Mouse (Mus musculus): ENCODE measurements around the gene Prom1. TPM values are rescaled to one million over a fixed set of nuclear protein-coding genes. Genes with fewer than 3 reads are reported as not detected.
"Not testable (repeated sequence)": the region's sequence is repeated elsewhere in the genome, so short reads cannot be mapped to it uniquely, and the experiment has no call there.

Prom1 gene
- polyA plus RNA-seq (2014; fragmentation: Nextera tagmentation; extraction: Ambion mirVana), result 105 and 110 TPM in 2 replicates

- peak; percentile 77 for ATAC-seq (ENCODE audit: insufficient read depth, low FRiP score, low TSS enrichment)
- WGBS, result under 1% methylated on average over 44 of the region's 44 CpGs
- Histone ChIP-seq H3K27me3 (ENCODE audit: control insufficient read depth, insufficient read depth, low read length) (no peaks in the 10 kb centered on the region), H3K27ac (ENCODE audit: low read depth, low read length) (peak within 1 kb of the TSS; percentile 88), H3K9ac (ENCODE audit: low read length) (peak within 1 kb of the TSS; percentile 93), H3K4me2 (ENCODE audit: low read depth) (peak within 1 kb of the TSS; percentile 72), H3K36me3 (ENCODE audit: control insufficient read depth, insufficient read depth, low read length) (no peaks in the 10 kb centered on the region), H3K9me3 (ENCODE audit: control insufficient read depth, low read length) (no peaks in the 10 kb centered on the region), H3K4me1 (ENCODE audit: control insufficient read depth, insufficient read depth, low read length) (peaks cover 2% of the 10 kb centered on the region; the same call in 1 of the 2 replicates), H3K4me3 (ENCODE audit: low read depth, low read length) (peak within 1 kb of the TSS; percentile 62)
- DNase-seq (ENCODE audit: low spot score), result peak; percentile 75
These were observed at the start of gene Prom1 for GRCm38 (mm10) chr5:44101231-44102110. TSS of gene Prom1 (minus strand) at chr5:44102032.

DNA sequence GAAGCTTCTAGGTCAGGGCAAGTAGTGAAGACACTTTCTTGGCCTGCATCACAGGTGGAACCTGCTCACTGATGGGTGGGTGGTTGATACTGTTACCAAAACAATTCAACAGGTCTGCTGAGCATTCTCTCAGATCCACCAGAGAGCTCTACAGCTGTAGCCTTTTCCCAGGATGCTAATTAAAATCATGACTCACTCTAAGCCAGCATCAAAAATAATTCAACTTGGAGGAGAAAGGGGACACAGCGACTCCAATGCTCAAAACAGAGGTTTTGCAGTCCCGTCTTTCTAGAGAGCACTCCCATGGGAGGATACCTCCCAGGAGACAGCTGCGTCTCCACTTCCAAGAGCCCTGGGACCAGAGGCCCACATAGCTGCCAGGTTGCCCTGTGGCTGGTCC lies 45.9 kb upstream of the Prom1 start:
- WGBS, result 92% methylated on average over 3 of the region's 3 CpGs
- Histone ChIP-seq H3K4me1 (ENCODE audit: control insufficient read depth, insufficient read depth, low read length) (no peaks in the 10 kb centered on the region), H3K27ac (ENCODE audit: low read depth, low read length) (no peak overlapping the region), H3K9ac (ENCODE audit: low read length) (no peak overlapping the region), H3K27me3 (ENCODE audit: control insufficient read depth, insufficient read depth, low read length) (no peaks in the 10 kb centered on the region), H3K36me3 (ENCODE audit: control insufficient read depth, insufficient read depth, low read length) (no peaks in the 10 kb centered on the region), H3K9me3 (ENCODE audit: control insufficient read depth, low read length) (no peaks in the 10 kb centered on the region), H3K4me3 (ENCODE audit: low read depth, low read length) (no peak overlapping the region), H3K4me2 (ENCODE audit: low read depth) (no peak overlapping the region)
- no peak for ATAC-seq (ENCODE audit: insufficient read depth, low FRiP score, low TSS enrichment)
- no peak for DNase-seq (ENCODE audit: low spot score)

DNA sequence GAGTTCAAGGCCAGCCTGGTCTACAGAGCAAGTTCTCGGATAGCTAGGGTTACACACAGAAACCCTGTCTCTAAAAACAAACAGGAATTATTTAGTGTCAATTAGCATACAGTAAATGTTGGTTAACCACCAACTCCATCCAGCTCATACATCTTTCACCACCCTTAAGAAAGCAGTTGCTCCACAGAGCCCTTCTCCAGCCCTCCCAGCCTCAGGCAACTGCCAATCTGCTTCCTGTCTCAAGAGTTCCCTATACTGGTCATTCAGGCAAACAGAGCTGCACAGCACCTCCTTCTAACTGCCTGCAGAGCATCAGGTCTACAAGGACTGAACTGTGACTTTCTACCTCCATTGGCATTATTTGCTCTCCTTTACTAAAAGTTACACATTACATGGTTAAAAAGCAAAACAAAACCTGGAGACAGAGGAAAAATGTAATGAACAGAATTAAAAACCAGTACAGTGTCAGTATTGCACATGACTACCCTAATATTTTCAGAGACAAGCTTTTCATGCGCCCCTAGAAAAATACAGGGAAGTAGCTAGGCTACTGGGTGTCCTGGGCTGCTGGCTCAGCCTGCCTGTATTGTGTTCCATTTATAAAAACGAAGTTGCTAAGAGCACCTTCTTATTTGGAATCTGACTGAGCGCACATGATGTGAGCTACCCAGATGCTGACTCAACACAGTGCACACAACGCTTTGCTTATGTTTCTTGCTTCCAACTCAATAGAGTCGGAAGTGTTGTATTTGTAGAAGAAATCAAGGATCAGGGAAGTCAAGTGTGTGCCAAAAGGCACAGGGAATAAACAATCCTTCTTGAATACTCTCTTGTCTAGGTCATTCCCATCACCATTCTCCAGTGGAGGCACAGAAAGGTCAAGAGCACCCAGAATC lies 44.9 kb upstream of the Prom1 start:
- Histone ChIP-seq H3K9ac (ENCODE audit: low read length) (no peak overlapping the region), H3K4me3 (ENCODE audit: low read depth, low read length) (no peak overlapping the region), H3K4me1 (ENCODE audit: control insufficient read depth, insufficient read depth, low read length) (no peaks in the 10 kb centered on the region), H3K4me2 (ENCODE audit: low read depth) (no peak overlapping the region), H3K27me3 (ENCODE audit: control insufficient read depth, insufficient read depth, low read length) (no peaks in the 10 kb centered on the region), H3K36me3 (ENCODE audit: control insufficient read depth, insufficient read depth, low read length) (no peaks in the 10 kb centered on the region), H3K27ac (ENCODE audit: low read depth, low read length) (no peak overlapping the region), H3K9me3 (ENCODE audit: control insufficient read depth, low read length) (no peaks in the 10 kb centered on the region)
- WGBS, result 86% methylated on average over 6 of the region's 6 CpGs
- ATAC-seq (ENCODE audit: insufficient read depth, low FRiP score, low TSS enrichment) (no peak), DNase-seq (ENCODE audit: low spot score) (no peak)

DNA sequence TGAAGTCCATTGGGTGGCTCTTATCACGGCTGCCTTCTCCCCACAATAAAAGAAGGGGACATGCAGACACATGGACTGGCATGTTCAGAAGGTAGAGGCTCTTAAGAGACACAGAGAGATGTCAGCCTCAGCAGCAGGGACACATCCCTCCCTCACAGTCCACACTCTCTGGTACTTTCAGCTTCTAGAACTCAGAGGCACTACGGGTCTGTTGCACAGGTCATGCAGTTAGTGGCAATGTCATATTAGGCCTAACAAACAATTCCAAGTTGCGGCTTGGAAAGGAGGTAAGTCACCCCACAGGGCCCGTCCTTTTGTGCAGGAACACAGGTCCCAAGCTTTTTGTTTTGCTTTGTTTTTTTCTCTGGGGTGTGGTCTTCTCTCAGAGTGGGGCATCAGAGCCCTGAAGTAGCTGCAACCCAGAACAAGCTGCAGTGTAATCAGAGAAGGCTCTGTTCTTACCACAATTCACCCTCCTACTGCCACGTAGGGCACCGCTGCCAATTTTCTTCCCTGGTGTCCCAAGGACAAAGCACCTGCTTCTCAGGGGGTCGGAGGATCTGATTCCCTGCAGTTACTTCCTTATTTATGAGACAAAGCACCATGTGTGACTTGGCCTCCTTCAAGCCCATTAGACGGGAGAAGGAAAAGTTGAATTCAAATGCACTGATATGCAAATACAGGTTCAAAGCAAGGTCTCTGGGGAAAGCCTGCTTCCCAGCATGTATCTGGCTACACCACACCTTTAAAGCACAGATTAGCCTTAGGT lies 41.8 kb upstream of the Prom1 start:
- DNase-seq (ENCODE audit: low spot score) (no peak), ATAC-seq (ENCODE audit: insufficient read depth, low FRiP score, low TSS enrichment) (no peak)
- no peaks in the 10 kb centered on the region for H3K4me1 ChIP-seq (ENCODE audit: control insufficient read depth, insufficient read depth, low read length)
- 31% methylated on average over 8 of the region's 8 CpGs for WGBS
- no peak overlapping the region for H3K4me2 ChIP-seq (ENCODE audit: low read depth)
- H3K9me3 ChIP-seq (ENCODE audit: control insufficient read depth, low read length), result no peaks in the 10 kb centered on the region
- H3K9ac ChIP-seq (ENCODE audit: low read length), result 0 out of 2 replicates have a peak overlapping the region, but pooled peaks have one; percentile 5
- no peaks in the 10 kb centered on the region for H3K36me3 ChIP-seq (ENCODE audit: control insufficient read depth, insufficient read depth, low read length)
- no peak overlapping the region for H3K4me3 ChIP-seq (ENCODE audit: low read depth, low read length)
- H3K27ac ChIP-seq (ENCODE audit: low read depth, low read length), result no peak overlapping the region
- H3K27me3 ChIP-seq (ENCODE audit: control insufficient read depth, insufficient read depth, low read length), result no peaks in the 10 kb centered on the region

GRCm38 (mm10) chr5:44127487-44127886 lies 25.7 kb upstream of the Prom1 start:
- Histone ChIP-seq H3K4me2 (ENCODE audit: low read depth) (no peak overlapping the region), H3K27ac (ENCODE audit: low read depth, low read length) (no peak overlapping the region), H3K27me3 (ENCODE audit: control insufficient read depth, insufficient read depth, low read length) (no peaks in the 10 kb centered on the region), H3K9me3 (ENCODE audit: control insufficient read depth, low read length) (no peaks in the 10 kb centered on the region), H3K36me3 (ENCODE audit: control insufficient read depth, insufficient read depth, low read length) (no peaks in the 10 kb centered on the region), H3K4me1 (ENCODE audit: control insufficient read depth, insufficient read depth, low read length) (no peaks in the 10 kb centered on the region), H3K9ac (ENCODE audit: low read length) (no peak overlapping the region), H3K4me3 (ENCODE audit: low read depth, low read length) (no peak overlapping the region)
- no peak for ATAC-seq (ENCODE audit: insufficient read depth, low FRiP score, low TSS enrichment)
- DNase-seq (ENCODE audit: low spot score), result no peak
- 80% methylated on average over 4 of the region's 4 CpGs for WGBS

DNA sequence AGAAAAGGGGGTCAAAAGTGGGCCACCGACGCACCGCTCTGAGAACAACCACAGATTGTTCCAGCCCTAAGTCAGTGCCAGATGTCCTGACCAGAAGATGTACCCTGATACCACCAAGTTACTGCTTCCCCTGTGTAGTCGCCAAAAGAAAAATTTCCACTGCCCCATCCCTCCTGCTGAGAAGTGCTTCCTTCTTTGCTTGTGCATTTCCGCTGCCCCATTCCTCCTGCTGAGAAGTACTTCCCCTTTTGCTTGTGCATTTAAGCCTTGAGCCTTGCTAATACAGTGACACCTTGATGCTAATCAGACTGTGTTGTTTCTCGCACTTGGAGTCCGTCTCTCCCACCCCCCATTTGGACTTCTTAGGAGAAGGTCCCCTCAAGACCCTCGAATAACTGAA lies 24.7 kb upstream of the Prom1 start:
- not testable (repeated sequence) for H3K4me3 ChIP-seq (ENCODE audit: low read depth, low read length); H3K4me2 ChIP-seq (ENCODE audit: low read depth); H3K27me3 ChIP-seq (ENCODE audit: control insufficient read depth, insufficient read depth, low read length); ATAC-seq (ENCODE audit: insufficient read depth, low FRiP score, low TSS enrichment); H3K9ac ChIP-seq (ENCODE audit: low read length); DNase-seq (ENCODE audit: low spot score); H3K4me1 ChIP-seq (ENCODE audit: control insufficient read depth, insufficient read depth, low read length); H3K9me3 ChIP-seq (ENCODE audit: control insufficient read depth, low read length); H3K27ac ChIP-seq (ENCODE audit: low read depth, low read length); H3K36me3 ChIP-seq (ENCODE audit: control insufficient read depth, insufficient read depth, low read length)
- WGBS, result 86% methylated on average over 8 of the region's 8 CpGs

- 88% methylated on average over 2 of the region's 2 CpGs for WGBS
These were observed 19.6 kb upstream of the Prom1 start for GRCm38 (mm10) chr5:44121390-44121789.

GRCm38 (mm10) chr5:44113138-44113537 lies 11.3 kb upstream of the Prom1 start:
- H3K4me1 ChIP-seq (ENCODE audit: control insufficient read depth, insufficient read depth, low read length), result no peaks in the 10 kb centered on the region
- 93% methylated on average over 2 of the region's 2 CpGs for WGBS
- no peaks in the 10 kb centered on the region for H3K9me3 ChIP-seq (ENCODE audit: control insufficient read depth, low read length)
- no peak overlapping the region for H3K27ac ChIP-seq (ENCODE audit: low read depth, low read length)
- no peaks in the 10 kb centered on the region for H3K27me3 ChIP-seq (ENCODE audit: control insufficient read depth, insufficient read depth, low read length)
- ATAC-seq (ENCODE audit: insufficient read depth, low FRiP score, low TSS enrichment) (no peak), DNase-seq (ENCODE audit: low spot score) (no peak)
- H3K4me2 ChIP-seq (ENCODE audit: low read depth), result no peak overlapping the region
- no peak overlapping the region for H3K9ac ChIP-seq (ENCODE audit: low read length)
- no peak overlapping the region for H3K4me3 ChIP-seq (ENCODE audit: low read depth, low read length)
- no peaks in the 10 kb centered on the region for H3K36me3 ChIP-seq (ENCODE audit: control insufficient read depth, insufficient read depth, low read length)

More at GRCm38 (mm10) chr5:44121390-44121789, 19.6 kb upstream of the Prom1 start:
- H3K27me3 ChIP-seq (ENCODE audit: control insufficient read depth, insufficient read depth, low read length), result no peaks in the 10 kb centered on the region
- ATAC-seq (ENCODE audit: insufficient read depth, low FRiP score, low TSS enrichment), result no peak
- H3K36me3 ChIP-seq (ENCODE audit: control insufficient read depth, insufficient read depth, low read length), result no peaks in the 10 kb centered on the region
- no peaks in the 10 kb centered on the region for H3K9me3 ChIP-seq (ENCODE audit: control insufficient read depth, low read length)
- no peak for DNase-seq (ENCODE audit: low spot score)
- H3K4me3 ChIP-seq (ENCODE audit: low read depth, low read length), result no peak overlapping the region
- H3K4me1 ChIP-seq (ENCODE audit: control insufficient read depth, insufficient read depth, low read length), result no peaks in the 10 kb centered on the region
- no peak overlapping the region for H3K4me2 ChIP-seq (ENCODE audit: low read depth)
- no peak overlapping the region for H3K27ac ChIP-seq (ENCODE audit: low read depth, low read length)
- no peak overlapping the region for H3K9ac ChIP-seq (ENCODE audit: low read length)

Data from neural tube, embryonic 11.5 days (tissue).